Mouse (Mus musculus) midbrain, postnatal 0 days (tissue): Measurements from ENCODE around the gene Zic2. TPM values are rescaled to one million over a fixed set of nuclear protein-coding genes. Genes with fewer than 3 reads are reported as not detected.

Experiments used
- ATAC-seq: fragments of 200-750 bp; cut with Nextera tagmentation; 2 replicates; pipeline ENCODE4 v1.8.0; 2017; ENCODE audit warnings: moderate number of reproducible peaks, mild to moderate bottlenecking, moderate TSS enrichment, moderate library complexity; ENCODE audit not compliant: low FRiP score
- DNase-seq: peaks from one replicate; pipeline ENCODE4 v3.0.0-alpha.2; 2015; ENCODE audit warnings: low spot score
- H3K27ac ChIP-seq: fragments of 300-500 bp; sonication (generic); 2 replicates; pipeline ENCODE4 v1.5.1; 2014; ENCODE audit warnings: low read depth, mild to moderate bottlenecking, low read length, mixed read lengths
- H3K27me3 ChIP-seq: fragments of 300-500 bp; sonication (generic); 2 replicates; pipeline ENCODE4 v1.6.1; 2014; ENCODE audit warnings: low read length, control low read depth, mixed read lengths; ENCODE audit not compliant: insufficient read depth
- H3K36me3 ChIP-seq: fragments of 300-500 bp; sonication (generic); 2 replicates; pipeline ENCODE4 v1.6.1; 2014; ENCODE audit warnings: low read length, control low read depth, mixed read lengths; ENCODE audit not compliant: insufficient read depth
- H3K4me1 ChIP-seq: fragments of 300-500 bp; sonication (generic); 2 replicates; pipeline ENCODE4 v1.6.1; 2014; ENCODE audit warnings: mild to moderate bottlenecking, control low read depth, antibody characterized with exemption, low read length, mixed read lengths; ENCODE audit not compliant: insufficient read depth
- H3K4me2 ChIP-seq: fragments of 300-500 bp; sonication (generic); 2 replicates; pipeline ENCODE4 v1.6.1; 2014; ENCODE audit warnings: low read depth, mild to moderate bottlenecking, low read length, mixed read lengths; ENCODE audit not compliant: poor library complexity, severe bottlenecking
- H3K4me3 ChIP-seq: fragments of 300-500 bp; sonication (generic); 2 replicates; pipeline ENCODE4 v1.5.1; 2014; ENCODE audit warnings: low read depth, mild to moderate bottlenecking, low read length, moderate library complexity
- H3K9ac ChIP-seq: fragments of 300-500 bp; sonication (generic); replicated peaks from 2 replicates; pipeline ENCODE4 v1.6.1; 2014; ENCODE audit warnings: mild to moderate bottlenecking, low read length, moderate library complexity, mixed read lengths; ENCODE audit not compliant: poor library complexity, severe bottlenecking
- H3K9me3 ChIP-seq: fragments of 300-500 bp; sonication (generic); 2 replicates; pipeline ENCODE4 v1.6.1; 2016; ENCODE audit warnings: low read length, control low read depth
- CTCF ChIP-seq: IDR thresholded peaks from 2 replicates; pipeline ENCODE4 v1.5.1; 2016; ENCODE audit warnings: antibody characterized with exemption, mild to moderate bottlenecking
- WGBS: fragments of 180-500 bp; shearing (Covaris S2); extraction: QIAGEN DNeasy Blood & Tissue Kit; methylation state at CpG from one replicate; pipeline ENCODE4 v1.1.7; 2014; 5-methylcytosine and 5-hydroxymethylcytosine counted together
- polyA plus RNA-seq: library from polyadenylated mRNA; unstranded; fragments of >200 nt; fragmentation: Nextera tagmentation; extraction: Ambion mirVana; gene quantifications from 2 replicates; pipeline ENCODE4 v1.2.1, GENCODE M21; 2015
- total RNA-seq: library from RNA; depleted of rRNA; stranded (reverse); fragments of >200 nt; gene quantifications from 2 replicates; pipeline ENCODE4 v1.2.3, GENCODE M21; 2014

The Zic2 gene
- total and polyA plus RNA-seq, 2 experiments from 2014 or later: 13.9 to 106 TPM

DNA sequence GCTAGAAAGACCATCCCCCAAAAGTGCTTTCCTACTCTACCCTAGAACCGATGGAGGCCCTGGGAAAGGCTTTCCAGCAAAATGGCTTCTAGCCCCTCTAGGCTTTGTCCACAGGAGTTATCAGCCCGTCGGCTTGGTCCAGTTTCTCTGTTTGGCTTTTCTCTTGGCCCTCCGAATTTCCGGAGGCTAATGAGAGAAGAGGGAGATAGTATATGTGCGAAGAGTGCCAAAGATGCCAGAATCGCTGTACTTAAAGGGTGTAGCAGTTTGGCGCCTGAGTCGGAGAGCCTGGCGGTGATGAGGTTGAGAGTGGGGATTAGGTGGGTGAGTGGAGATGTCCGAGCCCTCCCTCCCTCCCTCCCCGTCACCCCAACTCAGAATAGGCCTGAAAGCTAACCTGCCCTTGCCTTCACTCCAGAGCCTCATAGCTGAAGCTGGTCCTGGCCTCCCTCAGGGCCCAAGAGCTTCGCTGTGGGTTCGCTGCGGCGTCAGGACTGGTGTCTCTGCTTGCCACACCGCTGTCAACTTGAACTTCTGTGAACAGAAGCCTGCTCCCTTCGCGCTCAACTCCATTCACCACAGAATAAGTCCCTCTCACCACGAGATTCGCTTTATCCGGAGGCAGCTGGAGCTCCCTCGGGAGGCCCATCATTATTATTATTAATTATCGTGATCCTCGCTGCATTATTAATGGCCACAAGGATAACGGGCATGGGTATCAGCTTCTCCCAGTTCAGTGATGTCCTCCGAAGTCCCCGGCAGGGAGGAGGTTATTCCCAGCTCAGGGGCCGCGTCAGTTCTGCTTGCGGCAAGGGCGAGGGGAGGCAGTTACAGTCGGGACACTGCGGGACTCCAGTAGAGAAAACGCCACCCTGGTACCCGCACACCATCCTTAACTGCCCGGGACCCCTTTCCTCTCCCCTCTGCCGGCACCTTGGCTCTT is 7.1 kb downstream of the Zic2 start:
- WGBS: 6% methylated on average over 38 of the region's 38 CpGs
- Histone ChIP-seq H3K4me2 (peak overlapping the region; percentile 45), H3K4me1 (no peaks in the 10 kb centered on the region), H3K27me3 (peaks cover 47% of the 10 kb centered on the region), H3K27ac (peak overlapping the region; percentile 19), H3K36me3 (no peaks in the 10 kb centered on the region), H3K9ac (peak overlapping the region; percentile 44), H3K9me3 (no peaks in the 10 kb centered on the region), H3K4me3 (peak overlapping the region; percentile 47)
- no peak for TF ChIP-seq CTCF
- DNase-seq (no peak), ATAC-seq (0 out of 2 replicates have a peak, but pooled peaks have one; percentile 25)

- peak overlapping the region; percentile 19 for H3K27ac ChIP-seq
- peak overlapping the region; percentile 45 for H3K4me2 ChIP-seq
- no peaks in the 10 kb centered on the region for H3K36me3 ChIP-seq
- no peak for ATAC-seq
- peak overlapping the region; percentile 44 for H3K9ac ChIP-seq
- DNase-seq: no peak
- H3K9me3 ChIP-seq: no peaks in the 10 kb centered on the region
- no peaks in the 10 kb centered on the region for H3K4me1 ChIP-seq
- peaks cover 49% of the 10 kb centered on the region for H3K27me3 ChIP-seq
- WGBS: 13% methylated on average over 5 of the region's 5 CpGs
- H3K4me3 ChIP-seq: peak overlapping the region; percentile 47
- no peak for TF ChIP-seq CTCF
Observed at GRCm38 (mm10) chr14:122483024-122483385, 7.8 kb downstream of the Zic2 start.

GRCm38 (mm10) chr14:122483556-122484421 is 8.6 kb downstream of the Zic2 start:
- Histone ChIP-seq H3K4me3 (no peak overlapping the region), H3K9me3 (no peaks in the 10 kb centered on the region), H3K36me3 (no peaks in the 10 kb centered on the region), H3K9ac (peak overlapping the region; percentile 24; the same call in 1 of the 2 replicates), H3K4me2 (peak overlapping the region; percentile 29; the same call in 1 of the 2 replicates), H3K4me1 (no peaks in the 10 kb centered on the region), H3K27me3 (peaks cover 50% of the 10 kb centered on the region), H3K27ac (peak overlapping the region; percentile 38; the same call in 1 of the 2 replicates)
- 0 out of 2 replicates have a peak, but pooled peaks have one; percentile 12 for ATAC-seq
- no peak for DNase-seq
- TF ChIP-seq CTCF: no peak
- 25% methylated on average over 18 of the region's 18 CpGs for WGBS

- Histone ChIP-seq H3K27ac (no peak overlapping the region), H3K4me2 (peak overlapping the region; percentile 36; the same call in 1 of the 2 replicates), H3K9ac (no peak overlapping the region), H3K27me3 (peaks cover 55% of the 10 kb centered on the region), H3K36me3 (no peaks in the 10 kb centered on the region), H3K4me1 (no peaks in the 10 kb centered on the region), H3K4me3 (no peak overlapping the region), H3K9me3 (no peaks in the 10 kb centered on the region)
- 30% methylated on average over 3 of the region's 4 CpGs for WGBS
- DNase-seq (no peak), ATAC-seq (peak; percentile 15; the same call in 1 of the 2 replicates)
- no peak for TF ChIP-seq CTCF
Observed at GRCm38 (mm10) chr14:122484458-122484843, 9.2 kb downstream of the Zic2 start.

DNA sequence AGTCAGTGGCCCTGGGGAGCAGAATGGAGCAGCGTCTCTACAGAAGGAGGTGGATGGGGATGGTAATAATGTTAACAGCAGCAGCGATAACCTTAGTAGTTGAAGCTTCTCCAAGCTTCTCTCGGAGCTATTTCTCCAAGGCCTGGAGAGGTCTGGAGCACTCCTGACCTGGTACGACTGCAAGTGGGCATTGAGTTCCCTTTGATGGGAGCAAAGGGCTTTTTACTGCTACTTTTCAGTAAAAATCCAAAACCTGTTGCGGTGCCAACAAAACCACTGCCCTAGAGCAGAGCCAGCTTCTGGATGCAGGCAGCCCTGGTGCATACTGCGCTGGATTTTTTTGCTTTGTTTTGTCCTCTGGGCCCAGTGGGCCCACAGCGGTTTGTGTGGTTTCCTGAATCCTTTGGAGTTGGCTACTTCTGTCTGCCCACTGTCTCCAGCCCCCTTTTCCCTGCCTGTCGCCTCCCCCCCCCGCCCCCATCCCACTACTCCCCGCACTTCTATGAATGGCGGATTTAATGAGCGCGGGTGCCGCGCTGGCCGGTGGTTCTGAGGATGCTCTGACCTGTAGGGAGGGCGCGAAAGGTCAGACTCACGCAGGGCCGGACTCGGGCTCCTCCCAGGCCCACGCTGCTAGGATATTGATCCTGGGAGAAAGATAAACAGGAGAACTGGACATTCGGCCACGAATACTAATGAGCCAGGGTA is 9.8 kb downstream of the Zic2 start:
- Histone ChIP-seq H3K4me2 (peak overlapping the region; percentile 36), H3K4me1 (no peaks in the 10 kb centered on the region), H3K4me3 (no peak overlapping the region), H3K9me3 (no peaks in the 10 kb centered on the region), H3K27ac (no peak overlapping the region), H3K27me3 (peaks cover 55% of the 10 kb centered on the region), H3K36me3 (no peaks in the 10 kb centered on the region), H3K9ac (no peak overlapping the region)
- ATAC-seq (peak; percentile 47; the same call in 1 of the 2 replicates), DNase-seq (no peak)
- 9% methylated on average over 23 of the region's 24 CpGs for WGBS
- TF ChIP-seq CTCF: no peak
